Mouse (Mus musculus) hindbrain, embryonic 14.5 days (tissue): Measurements from ENCODE around the gene Trip11. TPM values are rescaled to one million over a fixed set of nuclear protein-coding genes. Genes with fewer than 3 reads are reported as not detected.
"Not testable (repeated sequence)": the region's sequence is repeated elsewhere in the genome, so short reads cannot be mapped to it uniquely, and the experiment has no call there.

ENCODE experiments used
- ATAC-seq: fragments of 200-750 bp; cut with Nextera tagmentation; 2 replicates; pipeline ENCODE4 v1.8.0; 2017; ENCODE audit warnings: moderate number of reproducible peaks, mild to moderate bottlenecking, moderate TSS enrichment, moderate library complexity; ENCODE audit not compliant: low FRiP score
- DNase-seq: peaks from one replicate; pipeline ENCODE4 v3.0.0-alpha.2; 2015; ENCODE audit warnings: low spot score
- H3K27ac ChIP-seq: fragments of 300-500 bp; sonication (generic); 2 replicates; pipeline ENCODE4 v1.5.1; 2014; ENCODE audit warnings: mild to moderate bottlenecking, moderate library complexity
- H3K27me3 ChIP-seq: fragments of 300-500 bp; sonication (generic); 2 replicates; pipeline ENCODE4 v1.6.1; 2014; ENCODE audit warnings: mild to moderate bottlenecking, low read length, mixed read lengths; ENCODE audit not compliant: control insufficient read depth, insufficient read depth
- H3K36me3 ChIP-seq: fragments of 300-500 bp; sonication (generic); replicated peaks from 2 replicates; pipeline ENCODE4 v1.6.1; 2014; ENCODE audit not compliant: control insufficient read depth, insufficient read depth
- H3K4me1 ChIP-seq: fragments of 300-500 bp; sonication (generic); replicated peaks from 2 replicates; pipeline ENCODE4 v1.6.1; 2014; ENCODE audit warnings: antibody characterized with exemption, low read length, mixed read lengths; ENCODE audit not compliant: control insufficient read depth, insufficient read depth
- H3K4me2 ChIP-seq: fragments of 300-500 bp; sonication (generic); replicated peaks from 2 replicates; pipeline ENCODE4 v1.6.1; 2014; ENCODE audit warnings: mild to moderate bottlenecking, moderate library complexity
- H3K4me3 ChIP-seq: fragments of 300-500 bp; sonication (generic); replicated peaks from 2 replicates; pipeline ENCODE4 v1.5.1; 2014; ENCODE audit warnings: mild to moderate bottlenecking, low read length
- H3K9ac ChIP-seq: fragments of 300-500 bp; sonication (generic); 2 replicates; pipeline ENCODE4 v1.6.1; 2014
- H3K9me3 ChIP-seq: fragments of 300-500 bp; sonication (generic); 2 replicates; pipeline ENCODE4 v1.6.1; 2016; ENCODE audit warnings: low read length; ENCODE audit not compliant: control insufficient read depth
- WGBS: fragments of 180-500 bp; shearing (Covaris S2); extraction: QIAGEN DNeasy Blood & Tissue Kit; methylation state at CpG from one replicate; pipeline ENCODE4 v1.1.7; 2014; 5-methylcytosine and 5-hydroxymethylcytosine counted together
- polyA plus RNA-seq: library from polyadenylated mRNA; unstranded; fragments of >200 nt; fragmentation: Nextera tagmentation; extraction: Ambion mirVana; gene quantifications from 2 replicates; pipeline ENCODE4 v1.2.1, GENCODE M21; 2014

Trip11 gene
- polyA plus RNA-seq, result 20.9 and 23.9 TPM in 2 replicates

- Histone ChIP-seq H3K27me3 (no peaks in the 10 kb centered on the region), H3K4me3 (peak within 1 kb of the TSS; percentile 79), H3K4me2 (peak within 1 kb of the TSS; percentile 68), H3K36me3 (peaks cover 14% of the 10 kb centered on the region; the same call in 1 of the 2 replicates), H3K4me1 (peaks cover 16% of the 10 kb centered on the region), H3K9me3 (no peaks in the 10 kb centered on the region), H3K9ac (peak within 1 kb of the TSS; percentile 86), H3K27ac (peak within 1 kb of the TSS; percentile 84)
- peak; percentile 89 for DNase-seq
- under 1% methylated on average over 69 of the region's 69 CpGs for WGBS
- ATAC-seq, result peak; percentile 97
Observed at GRCm38 (mm10) chr12:101912626-101913490, at the start of gene Trip11. Gene Trip11 (minus strand): TSS chr12:101913267.

DNA sequence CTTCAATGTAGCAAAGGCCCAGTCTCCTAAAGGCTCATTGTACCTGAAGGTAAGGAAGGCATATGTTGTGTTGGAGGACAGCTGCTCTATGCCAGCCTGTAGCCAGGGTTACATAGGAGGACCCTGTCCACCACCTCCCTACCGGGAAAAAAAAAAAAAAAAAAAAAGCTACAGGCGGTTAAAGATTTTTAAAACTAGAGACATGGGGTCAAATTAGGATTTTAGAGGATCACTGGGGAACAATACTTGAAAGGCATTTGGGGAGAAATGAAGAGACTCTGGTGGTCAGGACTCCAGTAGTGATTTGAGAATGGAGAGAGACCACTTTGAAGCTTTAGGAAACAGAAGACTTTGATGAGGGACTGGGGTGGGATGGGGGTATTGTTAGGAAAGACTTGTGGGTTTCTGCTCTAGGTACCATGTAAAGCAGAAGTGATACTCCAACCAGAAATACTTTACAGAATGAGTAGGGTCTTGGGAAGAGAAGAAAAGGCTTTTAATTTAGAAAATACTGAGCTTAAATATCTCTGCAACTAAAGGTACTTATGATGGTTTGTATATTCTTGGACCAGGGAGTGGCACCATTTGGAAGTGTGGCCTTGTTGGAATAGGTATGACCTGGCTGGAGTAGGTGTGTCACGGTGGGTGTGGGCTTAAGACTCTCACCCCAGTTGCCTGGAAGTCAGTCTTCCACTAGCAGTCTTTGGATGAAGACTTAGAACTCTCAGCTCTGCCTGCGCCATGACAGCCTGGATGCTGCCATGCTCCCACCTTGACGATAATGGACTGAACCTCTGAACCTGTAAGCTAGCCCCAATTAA lies 46.1 kb upstream of the Trip11 start:
- not testable (repeated sequence) for H3K9ac ChIP-seq, DNase-seq, H3K27ac ChIP-seq, H3K9me3 ChIP-seq, H3K36me3 ChIP-seq, ATAC-seq, H3K4me3 ChIP-seq, H3K27me3 ChIP-seq
- peak overlapping the region; percentile 67; the same call in 1 of the 2 replicates for H3K4me2 ChIP-seq
- peaks cover 15% of the 10 kb centered on the region for H3K4me1 ChIP-seq
- 89% methylated on average over 5 of the region's 5 CpGs for WGBS

GRCm38 (mm10) chr12:101958556-101958955 lies 45.5 kb upstream of the Trip11 start:
- no peak for DNase-seq

DNA sequence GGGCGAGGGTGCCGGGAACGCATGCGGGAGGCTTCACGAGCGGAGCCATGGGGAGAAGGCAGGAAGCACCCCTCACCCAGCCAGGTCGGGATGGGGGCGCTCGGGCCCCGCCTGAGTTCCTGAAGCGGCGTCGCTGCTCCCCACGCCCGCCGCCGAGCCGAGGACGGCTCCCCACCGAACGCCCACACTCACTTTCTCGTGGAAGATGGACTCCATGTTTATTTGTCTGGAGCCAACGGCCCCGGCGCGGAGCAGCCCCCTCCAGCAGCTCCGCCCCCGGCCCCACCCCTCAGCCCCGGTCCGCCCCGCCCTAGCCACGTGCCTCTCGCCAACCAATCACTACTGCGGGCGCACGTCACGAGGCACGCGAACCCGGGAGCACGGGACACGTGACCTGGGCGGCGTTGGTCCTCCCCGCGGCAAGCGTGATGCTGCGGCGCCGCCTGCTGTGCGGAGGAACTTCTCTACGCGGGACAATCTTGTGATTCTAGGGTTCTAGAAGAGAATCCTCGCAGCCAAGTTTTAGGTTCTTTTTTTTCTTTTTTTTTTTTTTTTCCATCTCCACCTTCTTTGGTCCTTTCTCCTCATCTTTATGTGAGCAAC lies 45.0 kb upstream of the Trip11 start, which contains the start of gene Atxn3:
Atxn3 (minus strand) TSS at position 305 of the 603 bp plus-strand sequence.
- H3K36me3 ChIP-seq, result no peaks in the 10 kb centered on the region; the same call in 1 of the 2 replicates
- WGBS, result under 1% methylated on average over 52 of the region's 54 CpGs
- H3K4me3 ChIP-seq, result peak within 1 kb of the TSS; percentile 80
- peak within 1 kb of the TSS; percentile 67 for H3K4me2 ChIP-seq
- peak within 1 kb of the TSS; percentile 62 for H3K27ac ChIP-seq
- no peaks in the 10 kb centered on the region for H3K27me3 ChIP-seq
- H3K4me1 ChIP-seq, result peaks cover 15% of the 10 kb centered on the region
- ATAC-seq, result peak; percentile 99
- peak; percentile 93 for DNase-seq
- no peaks in the 10 kb centered on the region for H3K9me3 ChIP-seq
- peak within 1 kb of the TSS; percentile 80 for H3K9ac ChIP-seq

More at GRCm38 (mm10) chr12:101958556-101958955, 45.5 kb upstream of the Trip11 start:
- H3K27ac ChIP-seq, result no peak overlapping the region
- no peak for ATAC-seq
- 62% methylated on average over 9 of the region's 9 CpGs for WGBS
- peak overlapping the region; percentile 80 for H3K4me3 ChIP-seq
- no peak overlapping the region; the same call in 1 of the 2 replicates for H3K9ac ChIP-seq
- H3K27me3 ChIP-seq, result no peaks in the 10 kb centered on the region
- no peaks in the 10 kb centered on the region for H3K9me3 ChIP-seq
- H3K4me1 ChIP-seq, result peaks cover 15% of the 10 kb centered on the region
- H3K36me3 ChIP-seq, result no peaks in the 10 kb centered on the region; the same call in 1 of the 2 replicates
- peak overlapping the region; percentile 67 for H3K4me2 ChIP-seq

DNA sequence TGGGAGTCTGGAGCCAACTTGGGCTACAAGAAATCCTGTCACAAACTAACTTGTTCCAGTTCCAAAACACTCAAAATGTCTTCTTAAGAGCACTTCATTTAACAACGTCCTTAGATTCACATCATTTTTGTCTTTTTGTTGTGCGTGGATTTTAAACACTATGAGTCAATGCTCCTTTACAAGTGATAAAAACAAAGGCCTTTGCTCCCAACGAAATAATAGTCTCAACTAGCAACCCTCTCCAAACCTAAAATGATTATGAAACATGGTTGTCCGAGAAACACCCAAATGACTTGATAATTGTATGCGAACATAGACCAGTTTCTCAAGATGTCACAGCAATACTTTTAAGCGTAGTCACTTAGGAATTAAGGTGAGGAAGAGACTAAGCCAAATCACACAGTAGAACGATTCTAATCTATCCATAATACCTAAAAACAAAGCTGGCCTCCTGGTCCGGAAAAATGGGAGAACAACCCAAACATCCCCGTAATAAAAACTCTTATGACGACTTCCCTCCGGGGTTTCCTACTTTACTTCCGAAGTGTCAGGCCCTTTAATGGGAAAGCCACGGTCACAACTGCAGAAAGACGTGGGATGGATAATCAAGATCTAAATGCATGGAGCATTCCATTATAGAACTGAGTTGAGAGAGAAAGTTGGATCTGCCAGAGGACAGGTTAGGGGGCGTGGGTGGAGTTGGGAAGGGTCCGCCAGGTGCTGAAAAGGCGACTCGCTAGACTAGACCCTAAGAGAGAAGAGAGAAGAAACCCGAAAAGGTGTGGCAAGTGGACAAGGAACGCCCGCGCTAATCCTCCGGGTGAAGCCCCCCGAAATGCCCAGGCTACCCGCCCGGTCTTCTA lies 44.2 kb upstream of the Trip11 start:
- DNase-seq, result no peak

DNA sequence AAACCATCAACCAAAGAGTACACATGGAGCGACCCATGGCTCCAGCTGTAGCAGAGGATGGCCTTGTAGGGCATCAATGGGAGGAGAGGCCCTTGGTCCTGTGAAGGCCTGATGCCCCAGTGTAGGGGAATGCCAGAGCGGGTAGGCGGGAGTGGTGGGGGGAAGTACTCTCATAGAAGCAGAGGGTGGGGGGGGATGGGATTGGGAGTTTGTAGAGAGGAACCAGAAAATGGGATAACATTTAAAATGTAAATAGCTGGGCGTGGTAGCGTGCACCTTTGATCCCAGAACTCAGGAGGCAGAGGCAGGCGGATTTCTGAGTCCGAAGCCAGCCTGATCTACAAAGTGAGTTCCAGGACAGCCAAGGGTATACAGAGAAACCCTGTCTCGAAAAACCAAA lies 42.8 kb upstream of the Trip11 start:
- H3K9me3 ChIP-seq, ATAC-seq, DNase-seq, H3K4me2 ChIP-seq, H3K27ac ChIP-seq, H3K36me3 ChIP-seq, H3K27me3 ChIP-seq, H3K4me3 ChIP-seq, H3K9ac ChIP-seq: not testable (repeated sequence)
- H3K4me1 ChIP-seq, result peaks cover 15% of the 10 kb centered on the region
- 97% methylated on average over 8 of the region's 8 CpGs for WGBS

More for the DNA sequence above, 44.2 kb upstream of the Trip11 start:
- Histone ChIP-seq H3K27ac (peak overlapping the region; percentile 62), H3K4me1 (peaks cover 15% of the 10 kb centered on the region), H3K36me3 (no peaks in the 10 kb centered on the region; the same call in 1 of the 2 replicates), H3K4me2 (peak overlapping the region; percentile 67), H3K9me3 (no peaks in the 10 kb centered on the region), H3K4me3 (peak overlapping the region; percentile 80), H3K27me3 (no peaks in the 10 kb centered on the region), H3K9ac (peak overlapping the region; percentile 80)
- WGBS, result 13% methylated on average over 26 of the region's 26 CpGs
- ATAC-seq, result no peak; the same call in 1 of the 2 replicates

DNA sequence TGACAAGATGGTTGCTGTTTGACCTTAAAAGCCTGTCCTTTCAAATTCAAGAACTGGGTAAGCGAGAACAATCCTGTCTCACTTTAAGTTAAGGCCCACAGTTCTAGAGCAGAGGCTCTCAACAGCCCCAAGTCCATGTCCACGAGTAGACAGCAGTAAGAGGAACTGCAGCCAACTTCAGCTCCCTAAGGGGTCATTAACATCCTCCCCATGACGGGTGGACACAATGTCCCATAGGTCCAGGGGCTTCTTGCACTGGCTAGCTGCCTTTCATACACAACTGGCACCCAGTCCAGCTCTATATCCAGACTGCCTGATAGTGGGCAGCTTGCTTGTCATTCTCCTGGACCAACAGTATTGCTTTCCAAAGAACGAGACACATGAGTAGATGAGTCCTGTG lies 35.7 kb upstream of the Trip11 start:
- H3K9me3 ChIP-seq, result no peaks in the 10 kb centered on the region
- H3K4me3 ChIP-seq, result no peak overlapping the region
- WGBS, result 76% methylated on average over 4 of the region's 4 CpGs
- H3K9ac ChIP-seq, result no peak overlapping the region
- H3K27ac ChIP-seq, result no peak overlapping the region
- no peak for DNase-seq
- H3K4me2 ChIP-seq, result no peak overlapping the region
- ATAC-seq, result no peak
- no peaks in the 10 kb centered on the region for H3K4me1 ChIP-seq
- H3K27me3 ChIP-seq, result no peaks in the 10 kb centered on the region
- peaks cover 40% of the 10 kb centered on the region for H3K36me3 ChIP-seq

DNA sequence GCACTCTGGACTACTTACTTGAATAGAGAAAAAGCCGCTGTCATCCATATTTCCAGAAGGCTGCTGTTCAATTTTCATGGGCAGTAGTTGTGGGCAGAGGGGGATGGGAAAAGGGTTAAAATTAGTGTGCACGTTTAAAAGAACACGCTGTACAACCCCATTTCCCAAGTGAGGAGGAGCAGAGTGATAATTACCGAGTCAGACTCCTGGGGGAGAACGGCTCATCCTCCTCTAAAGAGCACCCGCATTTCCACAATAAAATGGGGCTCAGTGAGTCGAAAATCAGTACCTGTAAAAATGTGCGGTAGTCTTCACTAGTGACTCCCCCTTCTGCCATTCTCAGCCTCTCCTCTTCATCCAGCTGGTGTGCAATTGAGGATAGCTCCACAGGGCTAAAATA lies 34.9 kb upstream of the Trip11 start:
- Histone ChIP-seq H3K27me3 (no peaks in the 10 kb centered on the region), H3K36me3 (peaks cover 44% of the 10 kb centered on the region), H3K27ac (no peak overlapping the region), H3K4me1 (no peaks in the 10 kb centered on the region), H3K9ac (no peak overlapping the region), H3K9me3 (no peaks in the 10 kb centered on the region), H3K4me3 (no peak overlapping the region), H3K4me2 (no peak overlapping the region)
- ATAC-seq, result no peak
- DNase-seq, result no peak
- 88% methylated on average over 8 of the region's 8 CpGs for WGBS
